Mouse (Mus musculus) MEL (cell line): ENCODE results near the gene Kdm4a.

Experiments
- CTCF ChIP-seq, 3 experiments: IDR thresholded peaks in 2 of 3; conservative IDR thresholded peaks in 1 of 3; 2 replicates each; pipeline ENCODE4 v1.5.1; 2011 to 2012; ENCODE audit warnings: low read length in 3 of 3, low read depth in 2 of 3, mild to moderate bottlenecking in 2 of 3, improper control_type of control experiment in 1 of 3, inconsistent platforms in 1 of 3, mixed read lengths in 1 of 3, moderate library complexity in 1 of 3; ENCODE audit not compliant: control insufficient read depth in 1 of 3, insufficient read depth in 1 of 3, poor library complexity in 1 of 3, severe bottlenecking in 1 of 3
- EP300 ChIP-seq, 2 experiments: IDR thresholded peaks; 2 replicates each; pipeline ENCODE4 v1.6.1; 2011; ENCODE audit warnings: improper control_type of control experiment in 2 of 2, low read length in 2 of 2, low read depth in 1 of 2, mild to moderate bottlenecking in 1 of 2
- HCFC1 ChIP-seq: IDR thresholded peaks from 2 replicates; pipeline ENCODE4 v1.6.1; 2012; ENCODE audit warnings: low read depth, mild to moderate bottlenecking, inconsistent platforms, low read length, improper control_type of control experiment, moderate library complexity
- POLR2A ChIP-seq, 2 experiments: IDR thresholded peaks; 2 replicates each; pipeline ENCODE4 v1.6.1; 2011 to 2012; ENCODE audit warnings: low read length in 2 of 2, mild to moderate bottlenecking in 2 of 2, control low read depth in 1 of 2, improper control_type of control experiment in 1 of 2, low read depth in 1 of 2, moderate library complexity in 1 of 2; ENCODE audit not compliant: control insufficient read depth in 1 of 2, insufficient read depth in 1 of 2, poor library complexity in 1 of 2
- TBP ChIP-seq: IDR thresholded peaks from 2 replicates; pipeline ENCODE4 v1.8.0; 2011; ENCODE audit warnings: low read depth, low read length, improper control_type of control experiment
- TCF12 ChIP-seq: IDR thresholded peaks from 2 replicates; pipeline ENCODE4 v1.6.1; 2014; ENCODE audit warnings: low read depth, mild to moderate bottlenecking, inconsistent platforms, low read length, improper control_type of control experiment, moderate library complexity
- USF2 ChIP-seq, 2 experiments: IDR thresholded peaks; 2 replicates each; pipeline ENCODE4 v1.6.1; 2011 to 2012; ENCODE audit warnings: improper control_type of control experiment in 2 of 2, low read length in 2 of 2, borderline replicate concordance in 1 of 2, inconsistent platforms in 1 of 2, low read depth in 1 of 2, mild to moderate bottlenecking in 1 of 2; ENCODE audit not compliant: insufficient read depth in 1 of 2

DNA sequence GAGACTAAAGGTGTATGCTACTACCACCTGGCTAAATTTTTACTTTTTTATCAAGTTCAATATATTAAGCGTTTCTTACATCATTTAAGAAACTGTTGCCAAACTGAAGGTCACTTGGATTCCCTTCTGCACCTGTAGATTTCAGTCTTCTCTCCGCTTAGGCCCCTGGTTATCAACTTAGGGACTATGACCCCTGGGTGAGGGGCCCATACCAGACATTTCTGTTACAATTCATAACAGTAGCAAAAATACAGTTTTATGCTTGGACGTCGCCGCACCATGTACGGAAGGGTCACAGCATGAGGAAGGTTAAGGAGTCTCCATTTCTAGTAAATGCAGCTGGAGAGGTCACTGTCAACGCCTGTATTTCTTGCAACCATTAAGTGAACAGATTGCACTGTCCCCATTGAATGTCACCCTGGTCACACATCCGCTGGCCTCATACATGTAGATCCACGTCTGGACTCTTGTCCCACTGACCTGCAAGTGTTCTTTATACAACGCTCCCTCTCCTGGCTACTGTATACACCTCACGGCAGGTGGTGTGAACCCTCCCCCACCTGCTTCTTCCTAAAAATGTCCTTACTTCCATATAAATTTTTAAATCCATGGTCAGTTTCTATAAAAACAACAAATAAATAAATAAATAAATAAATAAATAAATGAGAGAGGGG lies 86.9 kb downstream of the Kdm4a start:
- TF ChIP-seq CTCF (IDR thresholded peaks at IDR 0.05 in 2 of 3, conservative IDR thresholded peaks at IDR 0.05 in 1 of 3; ENCODE audit: control insufficient read depth in 1 of 3, insufficient read depth in 1 of 3, low read depth in 2 of 3, low read length in 3 of 3, poor library complexity in 1 of 3, severe bottlenecking in 1 of 3) (no peak), TBP (no peak), POLR2A (IDR thresholded peaks at IDR 0.05; ENCODE audit: control insufficient read depth in 1 of 2, insufficient read depth in 1 of 2, low read depth in 1 of 2, low read length in 2 of 2, poor library complexity in 1 of 2) (no peak), HCFC1 (no peak), TCF12 (no peak), USF2 (IDR thresholded peaks at IDR 0.05; ENCODE audit: borderline replicate concordance in 1 of 2, insufficient read depth in 1 of 2, low read depth in 1 of 2, low read length in 2 of 2) (no peak), EP300 (IDR thresholded peaks at IDR 0.05; ENCODE audit: low read depth in 1 of 2, low read length in 2 of 2) (no peak)
